Mouse (Mus musculus) megakaryocyte, embryonic 14.5 days (primary cell): ENCODE results near the gene Mpp2.

Source experiments
- FLI1 ChIP-seq: IDR thresholded peaks from 2 replicates; pipeline ENCODE4 v1.6.1; 2012; ENCODE audit warnings: low read length, inconsistent platforms, mixed read lengths
- GATA1 ChIP-seq: IDR thresholded peaks from 3 replicates; pipeline ENCODE4 v1.6.1; 2012; ENCODE audit warnings: mixed read lengths, low read length, inconsistent platforms, borderline replicate concordance

- no peak for TF ChIP-seq GATA1
- no peak for TF ChIP-seq FLI1
Observed at GRCm38 (mm10) chr11:102036336-102036735, 52.0 kb downstream of the Mpp2 start.
